Mouse (Mus musculus) kidney, postnatal 0 days (tissue): ENCODE data around the gene Cacna1b. TPM values are rescaled to one million over a fixed set of nuclear protein-coding genes. Genes with fewer than 3 reads are reported as not detected.

ENCODE experiments used
- ATAC-seq: fragments of 200-750 bp; cut with Nextera tagmentation; replicated peaks from 2 replicates; pipeline ENCODE4 v1.8.0; 2017; ENCODE audit warnings: low read depth, moderate number of reproducible peaks, moderate TSS enrichment, moderate library complexity; ENCODE audit not compliant: low FRiP score
- DNase-seq: peaks from one replicate; pipeline ENCODE4 v3.0.0-alpha.2; 2016; ENCODE audit warnings: low spot score
- H3K27ac ChIP-seq: fragments of 300-500 bp; sonication (generic); 2 replicates; pipeline ENCODE4 v1.5.1; 2014; ENCODE audit warnings: mild to moderate bottlenecking
- H3K27me3 ChIP-seq: fragments of 300-500 bp; sonication (generic); 2 replicates; pipeline ENCODE4 v1.6.1; 2014; ENCODE audit warnings: low read length, mixed read lengths; ENCODE audit not compliant: insufficient read depth
- H3K36me3 ChIP-seq: fragments of 300-500 bp; sonication (generic); 2 replicates; pipeline ENCODE4 v1.6.1; 2014; ENCODE audit warnings: low read length, mixed read lengths; ENCODE audit not compliant: insufficient read depth
- H3K4me1 ChIP-seq: fragments of 300-500 bp; sonication (generic); replicated peaks from 2 replicates; pipeline ENCODE4 v1.6.1; 2014; ENCODE audit warnings: antibody characterized with exemption, low read length, mixed read lengths; ENCODE audit not compliant: insufficient read depth
- H3K4me2 ChIP-seq: fragments of 300-500 bp; sonication (generic); 2 replicates; pipeline ENCODE4 v1.6.1; 2014; ENCODE audit warnings: mild to moderate bottlenecking, low read length, moderate library complexity, mixed read lengths
- H3K4me3 ChIP-seq: fragments of 300-500 bp; sonication (generic); replicated peaks from 2 replicates; pipeline ENCODE4 v1.5.1; 2014; ENCODE audit warnings: low read depth, low read length
- H3K9ac ChIP-seq: fragments of 300-500 bp; sonication (generic); 2 replicates; pipeline ENCODE4 v1.6.1; 2014; ENCODE audit warnings: low read depth, low read length
- H3K9me3 ChIP-seq: fragments of 300-500 bp; sonication (generic); replicated peaks from 2 replicates; pipeline ENCODE4 v1.6.1; 2016; ENCODE audit warnings: low read length, inconsistent platforms, mixed read lengths
- CTCF ChIP-seq: IDR thresholded peaks from 2 replicates; pipeline ENCODE4 v1.5.1; 2016; ENCODE audit warnings: antibody characterized with exemption, low read depth, mild to moderate bottlenecking, moderate library complexity
- WGBS: fragments of 180-500 bp; shearing (Covaris S2); extraction: QIAGEN DNeasy Blood & Tissue Kit; methylation state at CpG from one replicate; pipeline ENCODE4 v1.1.7; 2014; 5-methylcytosine and 5-hydroxymethylcytosine counted together
- polyA plus RNA-seq: library from polyadenylated mRNA; unstranded; fragments of >200 nt; fragmentation: Nextera tagmentation; extraction: Ambion mirVana; gene quantifications from 2 replicates; pipeline ENCODE4 v1.2.1, GENCODE M21; 2015

Cacna1b gene
- polyA plus RNA-seq, 1 experiment from 2014 or later = 0.16 TPM

- ATAC-seq (no peak), DNase-seq (no peak)
- H3K9ac ChIP-seq = no peak overlapping the region
- no peaks in the 10 kb centered on the region for H3K36me3 ChIP-seq
- no peaks in the 10 kb centered on the region for H3K9me3 ChIP-seq
- no peak for TF ChIP-seq CTCF
- H3K27me3 ChIP-seq = no peaks in the 10 kb centered on the region
- H3K4me3 ChIP-seq = no peak overlapping the region
- WGBS = 74% methylated on average over 3 of the region's 3 CpGs
- H3K27ac ChIP-seq = no peak overlapping the region
- no peaks in the 10 kb centered on the region for H3K4me1 ChIP-seq
- H3K4me2 ChIP-seq = no peak overlapping the region
These were observed 79.7 kb downstream of the Cacna1b start for GRCm38 (mm10) chr2:24683266-24683665.

GRCm38 (mm10) chr2:24680731-24681130 lies 82.2 kb downstream of the Cacna1b start:
- H3K9me3 ChIP-seq = no peaks in the 10 kb centered on the region
- no peak for ATAC-seq

GRCm38 (mm10) chr2:24680176-24680575 lies 82.8 kb downstream of the Cacna1b start:
- ATAC-seq (no peak), DNase-seq (no peak)
- no peak overlapping the region for H3K27ac ChIP-seq
- H3K9ac ChIP-seq = no peak overlapping the region
- no peaks in the 10 kb centered on the region for H3K9me3 ChIP-seq
- no peaks in the 10 kb centered on the region for H3K27me3 ChIP-seq
- 90% methylated on average over 2 of the region's 2 CpGs for WGBS
- no peak overlapping the region for H3K4me3 ChIP-seq
- H3K36me3 ChIP-seq = no peaks in the 10 kb centered on the region
- H3K4me1 ChIP-seq = no peaks in the 10 kb centered on the region
- H3K4me2 ChIP-seq = no peak overlapping the region
- no peak for TF ChIP-seq CTCF

More at GRCm38 (mm10) chr2:24680731-24681130, 82.2 kb downstream of the Cacna1b start:
- no peaks in the 10 kb centered on the region for H3K4me1 ChIP-seq
- H3K4me2 ChIP-seq = no peak overlapping the region
- no peak for TF ChIP-seq CTCF
- H3K9ac ChIP-seq = no peak overlapping the region
- no peaks in the 10 kb centered on the region for H3K27me3 ChIP-seq
- H3K36me3 ChIP-seq = no peaks in the 10 kb centered on the region
- DNase-seq = no peak
- no peak overlapping the region for H3K27ac ChIP-seq
- WGBS = 88% methylated on average over 1 of the region's 1 CpGs
- no peak overlapping the region for H3K4me3 ChIP-seq

DNA sequence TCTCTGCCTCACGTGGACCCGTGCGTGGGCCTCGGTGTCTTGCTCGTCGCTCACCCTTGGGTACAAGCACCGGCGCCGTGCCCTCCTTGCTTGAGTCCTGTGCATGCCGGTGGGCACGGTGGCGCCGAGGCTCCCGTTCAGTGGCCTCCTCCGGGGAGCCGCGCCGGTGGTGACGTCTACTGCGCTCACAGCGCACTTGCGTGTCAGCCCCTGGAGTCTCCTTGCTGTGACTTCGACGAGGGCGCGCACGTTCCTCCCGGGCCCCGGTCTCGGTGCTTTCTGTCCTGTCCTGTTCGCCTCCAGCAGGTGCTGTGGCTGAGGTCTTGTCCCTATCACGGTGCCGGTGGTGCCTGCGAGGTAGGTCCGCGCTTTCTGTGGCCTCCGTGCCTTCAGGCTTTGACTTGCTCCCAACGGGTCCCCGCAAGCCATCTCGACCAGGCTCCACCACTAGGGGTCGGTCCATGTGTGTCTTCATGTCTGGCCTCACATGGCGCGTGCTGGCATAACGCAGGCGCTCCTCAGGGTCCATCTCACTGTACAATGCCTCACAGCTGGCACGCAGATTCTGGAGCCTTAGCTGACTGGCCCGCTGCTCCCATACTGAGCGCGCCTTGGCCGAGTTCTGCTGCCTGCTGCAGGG lies 83.8 kb downstream of the Cacna1b start:
- Histone ChIP-seq H3K4me3 (no peak overlapping the region), H3K4me1 (no peaks in the 10 kb centered on the region), H3K27me3 (no peaks in the 10 kb centered on the region), H3K9ac (no peak overlapping the region), H3K4me2 (peak overlapping the region; percentile 40), H3K9me3 (no peaks in the 10 kb centered on the region), H3K36me3 (no peaks in the 10 kb centered on the region), H3K27ac (no peak overlapping the region)
- DNase-seq = peak; percentile 43
- peak; percentile 61 for TF ChIP-seq CTCF
- ATAC-seq = no peak
- WGBS = 27% methylated on average over 50 of the region's 50 CpGs

GRCm38 (mm10) chr2:24678538-24678937 lies 84.4 kb downstream of the Cacna1b start:
- no peaks in the 10 kb centered on the region for H3K4me1 ChIP-seq
- H3K4me2 ChIP-seq = no peak overlapping the region
- no peaks in the 10 kb centered on the region for H3K9me3 ChIP-seq
- TF ChIP-seq CTCF = no peak
- H3K27ac ChIP-seq = no peak overlapping the region
- no peaks in the 10 kb centered on the region for H3K36me3 ChIP-seq
- DNase-seq (no peak), ATAC-seq (no peak)
- WGBS = 69% methylated on average over 5 of the region's 5 CpGs
- no peak overlapping the region for H3K4me3 ChIP-seq
- no peaks in the 10 kb centered on the region for H3K27me3 ChIP-seq
- H3K9ac ChIP-seq = no peak overlapping the region

GRCm38 (mm10) chr2:24678110-24678509 lies 84.8 kb downstream of the Cacna1b start:
- Histone ChIP-seq H3K9ac (no peak overlapping the region), H3K27me3 (no peaks in the 10 kb centered on the region), H3K4me3 (no peak overlapping the region), H3K27ac (no peak overlapping the region), H3K36me3 (no peaks in the 10 kb centered on the region), H3K9me3 (no peaks in the 10 kb centered on the region), H3K4me1 (no peaks in the 10 kb centered on the region), H3K4me2 (no peak overlapping the region)
- no peak for DNase-seq
- WGBS = 80% methylated on average over 4 of the region's 4 CpGs
- no peak for ATAC-seq
- TF ChIP-seq CTCF = no peak

DNA sequence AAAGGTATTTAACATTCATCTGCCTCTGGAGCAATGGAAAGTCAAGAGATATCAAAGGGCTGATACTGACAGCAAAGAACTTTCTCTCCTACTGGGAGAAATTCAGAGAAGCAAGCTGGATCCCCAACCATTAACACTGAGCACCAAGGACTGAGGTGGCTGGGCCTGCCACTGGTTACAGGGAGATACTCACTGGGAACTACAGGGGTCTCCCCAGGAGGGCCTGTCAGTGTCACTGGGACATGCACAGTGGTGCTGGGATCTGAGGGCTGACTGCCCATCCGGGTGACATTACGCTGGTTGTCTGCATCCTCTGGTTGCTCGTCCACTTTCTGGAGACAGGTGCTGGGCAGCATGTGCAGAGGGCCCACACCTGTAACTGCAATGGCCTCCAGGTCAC lies 85.3 kb downstream of the Cacna1b start:
- DNase-seq (no peak), ATAC-seq (no peak)
- Histone ChIP-seq H3K9me3 (no peaks in the 10 kb centered on the region), H3K27ac (no peak overlapping the region), H3K27me3 (no peaks in the 10 kb centered on the region), H3K36me3 (no peaks in the 10 kb centered on the region), H3K4me3 (no peak overlapping the region), H3K4me1 (no peaks in the 10 kb centered on the region), H3K4me2 (no peak overlapping the region), H3K9ac (no peak overlapping the region)
- no peak for TF ChIP-seq CTCF
- WGBS = 94% methylated on average over 3 of the region's 3 CpGs
